9 mouse cellular contexts compared by ENCODE assay signal in genomic region chr19:53532021-53532420, GRCm38 (mm10). TPM values are rescaled to one million over a fixed set of nuclear protein-coding genes. Genes with fewer than 3 reads are reported as not detected.
DNase-seq lines count a peak whose midpoint lies in the region; ATAC-seq and TF ChIP-seq lines count a peak whose summit lies in the region.
"Had no signal": no experiment of that assay in that cellular context is flagged by ENCODE, and none has a peak within 500 bp of the region (broad histone marks: within the 10 kb centered on the region; RNA-seq: fewer than 3 reads in every experiment).

No protein-coding gene starts in this region.

- peaks cover 35% of the 10 kb centered on the region for H3K4me1 ChIP-seq in olfactory bulb, adult 2 months (ENCODE audit: control insufficient read depth, insufficient read depth, low read length)

- intact Hi-C loops in gastrocnemius, postnatal 14 days (cut with DNase I; ENCODE audit: low total_unique reads) = no loop called here
- intact Hi-C loops in gastrocnemius, adult 2 months (cut with DNase I) = no loop called here

- ATAC-seq in monocyte, adult 5-6 weeks (replicated peaks; ENCODE audit: insufficient number of reproducible peaks, low FRiP score, low TSS enrichment, poor library complexity, severe bottlenecking) = no peak

- H3K4me3 ChIP-seq in gastrocnemius, adult 2 months = no peak overlapping the region
- peak overlapping the region; percentile 53 for H3K4me3 ChIP-seq in olfactory bulb, adult 2 months (ENCODE audit: insufficient read depth, low read depth, low read length)
- H3K4me3 ChIP-seq: forebrain, embryonic 12.5 days had no signal

- no peak for TF ChIP-seq POLR2A in olfactory bulb, adult 2 months (IDR thresholded peaks at IDR 0.05; ENCODE audit: insufficient read depth, low read depth, low read length)

- DNase-seq in gastrocnemius, postnatal 14 days = peak; percentile 16
- DNase-seq in gastrocnemius, adult 2 months = no peak
- peak; percentile 23 for DNase-seq in retina, postnatal 1 day
- no peak for DNase-seq in retina, embryonic 14.5 days (ENCODE audit: low spot score)
- peak; percentile 72 to 76 for DNase-seq in cerebellum, postnatal 36 days
- DNase-seq in thymus, postnatal 14 days = no peak

- no peak overlapping the region for H3K27ac ChIP-seq in gastrocnemius, adult 2 months
- H3K27ac ChIP-seq in olfactory bulb, adult 2 months (ENCODE audit: insufficient read depth, low read depth, low read length) = peak overlapping the region; percentile 58
- H3K27ac ChIP-seq: forebrain, embryonic 12.5 days had no signal

- 30% methylated on average over 6 of the region's 6 CpGs for WGBS in olfactory bulb, adult 2 months

- no peak for TF ChIP-seq CTCF in gastrocnemius, adult 2 months (IDR thresholded peaks at IDR 0.05)
- TF ChIP-seq CTCF in olfactory bulb, adult 2 months (IDR thresholded peaks at IDR 0.05; ENCODE audit: insufficient read depth, low read depth, low read length) = no peak

RNA-seq across cellular contexts. Expression of gene Dusp5, which starts 3.1 kb away (rescaled TPM):
- 1 to 10 TPM; 1.3 to 2.2 TPM for total RNA-seq in gastrocnemius, postnatal 14 days (2021)
- total RNA-seq in gastrocnemius, adult 2 months (2021) = 1 to 10 TPM in 1 of 2 experiments, under 1 TPM in 1; 0.86 to 1.2 TPM
- not detected in 2 replicates for polyA plus RNA-seq in olfactory bulb, adult 2 months (2012; ENCODE audit: insufficient read depth, insufficient read length, low replicate concordance, missing spikeins)
- total RNA-seq in monocyte, adult 5-6 weeks (2017) = 247 to 384 TPM (median 376 TPM) in 3 replicates

RNA-seq across cellular contexts. Expression of gene Nutf2-ps1, which starts 56.8 kb away (rescaled TPM):
- 10 to 100 TPM; 74.8 to 76.8 TPM for total RNA-seq in gastrocnemius, postnatal 14 days (2021)
- total RNA-seq in gastrocnemius, adult 2 months (2021) = 10 to 100 TPM; 67.8 to 83.3 TPM
- polyA plus RNA-seq in olfactory bulb, adult 2 months (2012; ENCODE audit: insufficient read depth, insufficient read length, low replicate concordance, missing spikeins) = not detected in 2 replicates
- 26.1 TPM in 1 of 3 replicates, not detected in the others for total RNA-seq in monocyte, adult 5-6 weeks (2017)

Comparison
In these comparisons a context has a peak if more than half of its experiments do, and no peak if none do; other contexts are left out.
1. DNase-seq: peak in gastrocnemius, postnatal 14 days (single experiment), retina, postnatal 1 day (single experiment) and cerebellum, postnatal 36 days (2 of 2); none in gastrocnemius, adult 2 months (single experiment), retina, embryonic 14.5 days (single experiment) and thymus, postnatal 14 days (single experiment).
2. RNA of gene Dusp5, which starts 3.1 kb away (total RNA-seq): 247 to 384 TPM in monocyte, adult 5-6 weeks; 1.3 to 2.2 TPM in gastrocnemius, postnatal 14 days and 0.86 to 1.2 TPM in gastrocnemius, adult 2 months; every median in the first group is over 10 times any median in the second.